Mouse (Mus musculus) testis, adult 2 months (tissue): ENCODE results near the gene Tmem231.

Experiments used
- CTCF ChIP-seq: fragments of 200-500 bp; IDR thresholded peaks from 2 replicates; pipeline ENCODE4 v1.5.1; 2012; ENCODE audit warnings: low read depth, mild to moderate bottlenecking, inconsistent platforms, low read length, moderate library complexity; ENCODE audit not compliant: control insufficient read depth, insufficient read depth, insufficient replicate concordance
- POLR2A ChIP-seq: fragments of 200-500 bp; IDR thresholded peaks from 2 replicates; pipeline ENCODE4 v1.6.1; 2012; ENCODE audit warnings: low read depth, mild to moderate bottlenecking, inconsistent platforms, low read length, moderate library complexity; ENCODE audit not compliant: control insufficient read depth

- TF ChIP-seq CTCF (no peak), POLR2A (no peak)
Measured at GRCm38 (mm10) chr8:111889931-111890910, 43.5 kb downstream of the Tmem231 start.
